Mouse (Mus musculus): Measurements from ENCODE around the gene Car14. TPM values are rescaled to one million over a fixed set of nuclear protein-coding genes. Genes with fewer than 3 reads are reported as not detected.
"Not testable (repeated sequence)": the region's sequence is repeated elsewhere in the genome, so short reads cannot be mapped to it uniquely, and the experiment has no call there.

Gene Car14
- polyA plus RNA-seq, 1 experiment from 2014 or later: 32.1 TPM

DNA sequence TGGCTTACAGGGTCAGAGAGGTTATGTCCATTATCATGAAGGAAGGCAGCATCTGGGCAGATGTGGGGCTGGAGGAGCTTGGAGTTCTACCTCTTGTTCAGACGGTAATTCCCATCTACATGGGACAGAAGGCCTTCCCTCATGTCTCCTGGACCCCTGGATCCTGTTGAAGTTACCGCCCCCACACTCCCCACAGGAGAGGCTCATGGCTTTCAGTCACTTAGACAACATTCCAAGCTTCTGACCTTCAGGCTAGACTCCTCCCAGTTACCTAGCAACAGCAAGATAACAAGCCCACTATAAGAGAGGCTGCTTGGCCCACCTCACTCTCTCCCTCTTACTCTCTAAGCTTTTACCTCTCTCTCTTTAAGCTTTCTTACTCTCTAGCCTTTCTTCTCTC, 16.0 kb upstream of the Car14 start:
- H3K27me3 ChIP-seq; H3K9ac ChIP-seq; H3K4me1 ChIP-seq; H3K4me3 ChIP-seq (replicated peaks); ATAC-seq (ENCODE audit: low FRiP score); H3K9me3 ChIP-seq; H3K36me3 ChIP-seq (replicated peaks); H3K4me2 ChIP-seq; H3K27ac ChIP-seq: not testable (repeated sequence)
- WGBS: 56% methylated on average over 2 of the region's 2 CpGs

GRCm38 (mm10) chr3:95916760-95917159, 12.3 kb upstream of the Car14 start:
- Histone ChIP-seq H3K36me3 (replicated peaks) (no peaks in the 10 kb centered on the region), H3K9me3 (no peaks in the 10 kb centered on the region), H3K27me3 (no peaks in the 10 kb centered on the region), H3K4me3 (replicated peaks) (no peak overlapping the region), H3K9ac (no peak overlapping the region), H3K4me2 (no peak overlapping the region), H3K27ac (no peak overlapping the region), H3K4me1 (no peaks in the 10 kb centered on the region)
- no peak for ATAC-seq (ENCODE audit: low FRiP score)
- WGBS: 78% methylated on average over 7 of the region's 7 CpGs

GRCm38 (mm10) chr3:95914706-95915105, 10.2 kb upstream of the Car14 start:
- Histone ChIP-seq H3K4me2 (no peak overlapping the region), H3K27me3 (no peaks in the 10 kb centered on the region), H3K4me1 (no peaks in the 10 kb centered on the region), H3K9me3 (no peaks in the 10 kb centered on the region), H3K9ac (no peak overlapping the region), H3K4me3 (replicated peaks) (no peak overlapping the region), H3K36me3 (replicated peaks) (no peaks in the 10 kb centered on the region), H3K27ac (no peak overlapping the region)
- 95% methylated on average over 4 of the region's 4 CpGs for WGBS
- ATAC-seq (ENCODE audit: low FRiP score): no peak

DNA sequence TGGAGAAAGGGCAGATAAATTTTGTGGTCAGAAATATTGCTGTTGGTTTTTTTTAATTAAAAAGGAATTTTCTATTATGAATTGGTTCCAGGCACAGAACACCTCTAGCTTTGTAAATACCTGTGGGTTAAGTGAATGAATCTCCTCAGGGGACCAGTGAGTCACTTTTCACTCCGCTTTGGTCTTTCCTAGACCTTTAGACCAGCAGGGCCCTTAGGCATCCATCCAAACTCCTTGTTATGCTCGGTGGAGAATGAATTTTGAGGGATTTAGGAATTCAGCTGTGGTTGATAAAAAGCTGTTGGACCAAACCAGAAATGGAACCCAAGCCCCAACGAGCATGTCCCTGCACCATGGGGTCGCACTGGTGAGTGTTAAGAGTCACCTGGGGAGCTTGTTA, 3.1 kb upstream of the Car14 start:
- peaks cover 39% of the 10 kb centered on the region for H3K4me1 ChIP-seq
- H3K27me3 ChIP-seq: peaks cover 10% of the 10 kb centered on the region; the same call in 1 of the 2 replicates
- WGBS: 46% methylated on average over 4 of the region's 4 CpGs
- no peaks in the 10 kb centered on the region for H3K9me3 ChIP-seq
- H3K4me3 ChIP-seq (replicated peaks): no peak overlapping the region
- no peak overlapping the region for H3K9ac ChIP-seq
- no peak overlapping the region for H3K4me2 ChIP-seq
- no peaks in the 10 kb centered on the region for H3K36me3 ChIP-seq (replicated peaks)
- ATAC-seq (ENCODE audit: low FRiP score): no peak
- H3K27ac ChIP-seq: no peak overlapping the region

GRCm38 (mm10) chr3:95906860-95907259, 2.4 kb upstream of the Car14 start:
- peak overlapping the region; percentile 38; the same call in 1 of the 2 replicates for H3K9ac ChIP-seq

DNA sequence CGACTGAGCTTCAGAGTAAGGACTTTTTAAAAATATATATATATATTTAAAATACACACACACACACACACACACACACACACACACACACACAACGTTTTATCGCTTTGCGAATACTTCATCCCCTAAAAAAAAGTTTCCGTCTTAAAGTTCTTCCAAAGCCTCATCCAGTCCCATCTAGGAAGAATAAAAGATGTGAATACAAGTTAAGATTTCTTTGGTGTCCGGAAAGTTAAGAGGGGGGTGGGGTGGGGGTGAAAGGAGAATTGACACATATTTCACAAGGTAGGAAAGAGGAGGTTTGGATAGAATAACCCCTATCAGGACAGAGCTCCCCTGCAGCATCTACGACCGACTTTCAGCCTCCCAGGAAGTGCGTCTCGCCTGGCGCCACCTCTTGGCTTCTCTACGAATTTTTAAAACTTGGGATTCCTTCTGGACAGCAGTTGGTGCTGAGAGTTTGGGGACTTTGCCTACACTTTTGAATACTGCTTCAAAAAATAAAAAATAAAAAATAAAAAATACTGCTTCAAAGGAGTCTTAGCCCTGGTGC, 1.5 kb upstream of the Car14 start:
- H3K9me3 ChIP-seq: no peaks in the 10 kb centered on the region
- peak overlapping the region; percentile 53; the same call in 1 of the 2 replicates for H3K9ac ChIP-seq
- peak overlapping the region; percentile 77 for H3K4me2 ChIP-seq
- H3K36me3 ChIP-seq (replicated peaks): no peaks in the 10 kb centered on the region
- H3K4me1 ChIP-seq: peaks cover 43% of the 10 kb centered on the region
- H3K4me3 ChIP-seq (replicated peaks): peak overlapping the region; percentile 36
- under 1% methylated on average over 12 of the region's 12 CpGs for WGBS
- H3K27me3 ChIP-seq: peaks cover 10% of the 10 kb centered on the region; the same call in 1 of the 2 replicates
- peak; percentile 32; the same call in 1 of the 2 replicates for ATAC-seq (ENCODE audit: low FRiP score)
- H3K27ac ChIP-seq: no peak overlapping the region

More at GRCm38 (mm10) chr3:95906860-95907259, 2.4 kb upstream of the Car14 start:
- Histone ChIP-seq H3K4me2 (peak overlapping the region; percentile 77), H3K36me3 (replicated peaks) (no peaks in the 10 kb centered on the region), H3K27ac (no peak overlapping the region), H3K4me1 (peaks cover 43% of the 10 kb centered on the region), H3K4me3 (replicated peaks) (peak overlapping the region; percentile 23; the same call in 1 of the 2 replicates), H3K27me3 (peaks cover 10% of the 10 kb centered on the region; the same call in 1 of the 2 replicates), H3K9me3 (no peaks in the 10 kb centered on the region)
- 1% methylated on average over 12 of the region's 12 CpGs for WGBS
- no peak for ATAC-seq (ENCODE audit: low FRiP score)

- Histone ChIP-seq H3K4me2 (peak overlapping the region; percentile 77), H3K4me3 (replicated peaks) (peak overlapping the region; percentile 36), H3K27ac (peak overlapping the region; percentile 58; the same call in 1 of the 2 replicates), H3K36me3 (replicated peaks) (no peaks in the 10 kb centered on the region), H3K27me3 (peaks cover 10% of the 10 kb centered on the region; the same call in 1 of the 2 replicates), H3K9ac (peak overlapping the region; percentile 53), H3K9me3 (no peaks in the 10 kb centered on the region), H3K4me1 (peaks cover 43% of the 10 kb centered on the region)
- WGBS: under 1% methylated on average over 18 of the region's 18 CpGs
- peak; percentile 74 for ATAC-seq (ENCODE audit: low FRiP score)
Measured at GRCm38 (mm10) chr3:95905146-95905939, 852 bp upstream of the Car14 start.

DNA sequence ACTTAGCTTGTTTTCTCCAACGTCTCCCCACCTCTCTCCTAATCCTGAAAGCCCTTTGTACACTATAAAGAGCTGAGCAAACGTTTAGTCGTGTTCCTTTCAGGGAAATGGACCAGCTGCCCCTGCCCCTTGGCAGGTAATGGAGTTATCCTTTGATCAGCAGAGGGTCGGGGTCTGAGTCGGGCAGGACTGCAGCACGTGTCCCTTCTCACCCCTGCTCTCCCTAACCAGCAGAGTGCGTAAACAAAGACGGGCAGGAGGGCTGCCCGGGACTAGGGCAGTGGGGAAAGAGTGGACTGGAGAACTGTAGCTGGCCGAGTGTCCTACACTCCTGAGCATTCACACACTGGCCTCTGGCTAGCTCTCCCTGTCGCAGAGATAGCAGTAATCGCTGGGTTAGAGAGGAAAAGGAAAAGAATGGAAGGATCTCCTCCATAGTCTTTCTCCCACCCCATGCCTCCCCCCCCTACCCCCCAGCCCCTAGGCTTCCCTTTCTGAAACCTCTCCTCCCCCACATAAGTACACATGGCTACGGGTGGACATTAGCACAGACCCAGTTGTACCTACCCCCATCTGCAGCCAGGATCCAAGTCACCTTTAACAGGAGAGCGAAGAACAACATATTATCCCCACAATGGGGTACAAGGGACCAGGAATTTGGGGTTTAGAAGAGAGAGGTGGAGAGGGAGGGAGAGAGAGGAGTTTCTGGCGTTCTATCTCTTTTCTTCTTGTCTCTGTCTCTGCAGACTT, 563 bp downstream of the Car14 start:
- 0 out of 2 replicates have a peak, but pooled peaks have one; percentile 34 for ATAC-seq (ENCODE audit: low FRiP score)
- WGBS: 2% methylated on average over 15 of the region's 15 CpGs
- peak overlapping the region; percentile 36 for H3K4me3 ChIP-seq (replicated peaks)
- peak overlapping the region; percentile 77 for H3K4me2 ChIP-seq
- H3K4me1 ChIP-seq: peaks cover 43% of the 10 kb centered on the region
- 0 out of 2 replicates have a peak overlapping the region, but pooled peaks have one; percentile 58 for H3K27ac ChIP-seq
- H3K9ac ChIP-seq: peak overlapping the region; percentile 53
- H3K27me3 ChIP-seq: peaks cover 10% of the 10 kb centered on the region; the same call in 1 of the 2 replicates
- H3K36me3 ChIP-seq (replicated peaks): peaks cover 4% of the 10 kb centered on the region; the same call in 1 of the 2 replicates
- no peaks in the 10 kb centered on the region for H3K9me3 ChIP-seq

DNA sequence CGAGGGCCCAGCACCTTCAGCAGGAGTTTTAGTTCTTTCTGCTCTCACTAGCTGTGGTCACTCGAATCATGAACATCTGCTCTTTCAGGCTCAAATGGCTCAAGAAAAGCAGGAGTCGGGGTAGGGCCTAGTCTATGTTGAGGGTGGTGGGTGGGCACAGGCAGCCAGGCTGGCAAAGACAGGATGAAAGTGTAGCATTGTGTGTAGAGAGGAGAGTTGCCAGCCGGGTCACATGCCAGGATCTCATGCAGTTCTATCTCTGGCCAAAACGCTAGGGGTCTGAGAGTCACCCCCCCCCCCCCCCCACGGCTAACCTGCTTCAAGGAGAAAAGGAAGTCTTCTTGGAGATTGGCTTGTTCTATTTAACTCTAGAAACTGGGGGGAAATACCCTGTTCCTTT, 1.8 kb downstream of the Car14 start:
- Histone ChIP-seq H3K9me3 (no peaks in the 10 kb centered on the region), H3K4me1 (peaks cover 43% of the 10 kb centered on the region), H3K4me2 (peak overlapping the region; percentile 77), H3K9ac (peak overlapping the region; percentile 17; the same call in 1 of the 2 replicates), H3K4me3 (replicated peaks) (no peak overlapping the region; the same call in 1 of the 2 replicates), H3K27ac (no peak overlapping the region), H3K27me3 (peaks cover 8% of the 10 kb centered on the region; the same call in 1 of the 2 replicates), H3K36me3 (replicated peaks) (peaks cover 8% of the 10 kb centered on the region)
- ATAC-seq (ENCODE audit: low FRiP score): no peak
- WGBS: 34% methylated on average over 6 of the region's 6 CpGs

DNA sequence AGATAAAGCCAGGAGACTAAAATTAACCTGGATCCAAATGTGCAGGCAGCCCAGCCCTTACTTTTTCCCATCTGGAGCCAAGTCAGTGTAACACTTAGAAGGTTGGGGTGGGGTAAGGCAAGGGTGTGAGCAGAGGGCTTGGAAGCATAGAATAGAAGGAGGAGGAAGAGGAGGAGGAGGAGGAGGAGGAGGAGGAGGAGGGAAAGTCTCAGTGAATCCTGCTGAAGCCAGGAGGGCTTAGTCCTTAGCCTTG, 2.2 kb downstream of the Car14 start:
- no peaks in the 10 kb centered on the region for H3K9me3 ChIP-seq
- peaks cover 43% of the 10 kb centered on the region for H3K4me1 ChIP-seq
- ATAC-seq (ENCODE audit: low FRiP score): no peak
- H3K4me2 ChIP-seq: peak overlapping the region; percentile 77
- peaks cover 8% of the 10 kb centered on the region for H3K36me3 ChIP-seq (replicated peaks)
- 0 out of 2 replicates have a peak, but pooled peaks cover 6% of the 10 kb centered on the region for H3K27me3 ChIP-seq
- peak overlapping the region; percentile 17; the same call in 1 of the 2 replicates for H3K9ac ChIP-seq
- no peak overlapping the region for H3K27ac ChIP-seq
- H3K4me3 ChIP-seq (replicated peaks): no peak overlapping the region

DNA sequence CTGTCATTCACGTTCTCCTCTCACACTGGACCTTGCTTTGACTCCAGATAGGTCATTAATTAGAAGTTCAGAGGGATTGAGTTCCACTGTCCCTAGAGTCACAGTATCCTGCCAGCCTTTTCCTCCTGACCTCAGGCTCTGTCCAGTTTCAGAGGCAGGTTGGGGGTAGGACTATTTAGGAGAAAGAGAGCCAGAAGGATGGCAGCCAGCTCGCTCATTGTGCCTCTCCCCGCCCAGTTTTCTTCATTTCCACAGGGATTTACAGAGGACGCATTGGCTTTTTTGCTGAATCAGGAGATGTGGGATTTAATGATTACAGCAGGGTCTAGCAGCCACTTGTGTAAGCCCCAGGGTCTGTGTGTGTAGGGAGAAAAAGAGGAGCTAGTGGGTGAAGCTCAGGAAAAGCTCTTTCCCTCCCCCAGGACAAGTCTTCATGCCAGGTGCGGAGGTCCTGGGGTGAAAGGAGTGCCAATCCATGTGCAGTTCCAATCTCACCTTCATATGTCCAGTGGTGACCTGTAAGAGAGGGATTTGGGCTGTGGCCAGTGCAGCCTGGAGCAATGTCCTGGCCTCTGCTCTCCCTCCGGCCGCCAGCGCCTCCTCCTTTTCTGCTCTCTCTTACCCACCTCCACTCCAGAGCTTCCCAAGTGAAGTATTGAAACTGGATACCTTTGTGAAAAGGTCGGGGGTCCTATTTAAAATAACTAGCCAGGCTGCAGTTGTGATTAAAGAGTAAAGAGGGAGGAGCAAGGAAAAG, 2.7 kb downstream of the Car14 start:
- Histone ChIP-seq H3K27ac (no peak overlapping the region), H3K9me3 (no peaks in the 10 kb centered on the region), H3K9ac (no peak overlapping the region), H3K27me3 (0 out of 2 replicates have a peak, but pooled peaks cover 6% of the 10 kb centered on the region), H3K4me3 (replicated peaks) (no peak overlapping the region), H3K4me2 (peak overlapping the region; percentile 77), H3K36me3 (replicated peaks) (peaks cover 8% of the 10 kb centered on the region), H3K4me1 (peaks cover 42% of the 10 kb centered on the region)
- 75% methylated on average over 9 of the region's 9 CpGs for WGBS
- ATAC-seq (ENCODE audit: low FRiP score): no peak

Measured in forebrain, embryonic 12.5 days (tissue).